Mouse (Mus musculus): ENCODE measurements around the gene Syn2.

- TF ChIP-seq JUND (conservative IDR thresholded peaks at IDR 0.05; ENCODE audit: low read depth, low read length) (no peak), CTCF (conservative IDR thresholded peaks at IDR 0.05 in 1 of 2, IDR thresholded peaks at IDR 0.05 in 1 of 2; ENCODE audit: low read depth in 2 of 2, low read length in 2 of 2) (no peak), TCF12 (IDR thresholded peaks at IDR 0.05; ENCODE audit: low read depth, low read length) (no peak), RAD21 (IDR thresholded peaks at IDR 0.05; ENCODE audit: low read depth, low read length) (no peak), POLR2A (IDR thresholded peaks at IDR 0.05; ENCODE audit: low read depth, low read length) (no peak), ZC3H11A (IDR thresholded peaks at IDR 0.05; ENCODE audit: low read depth, low read length) (no peak), ZMIZ1 (IDR thresholded peaks at IDR 0.05; ENCODE audit: low read depth, low read length) (no peak), CHD2 (IDR thresholded peaks at IDR 0.05; ENCODE audit: low read length) (no peak), HCFC1 (IDR thresholded peaks at IDR 0.05; ENCODE audit: low read depth, low read length) (no peak), EP300 (IDR thresholded peaks at IDR 0.05; ENCODE audit: low read length) (no peak)
Measured at GRCm38 (mm10) chr6:115252099-115252873, 117.6 kb downstream of the Syn2 start, which contains the start of gene Timp4.
